Mouse (Mus musculus): Measurements from ENCODE around the gene BC028528.
A peak's percentile ranks its signal among the peaks of the same experiment; 100 is the strongest.
"Not testable (repeated sequence)": the region's sequence is repeated elsewhere in the genome, so short reads cannot be mapped to it uniquely, and the experiment has no call there.

The BC028528 gene

DNA sequence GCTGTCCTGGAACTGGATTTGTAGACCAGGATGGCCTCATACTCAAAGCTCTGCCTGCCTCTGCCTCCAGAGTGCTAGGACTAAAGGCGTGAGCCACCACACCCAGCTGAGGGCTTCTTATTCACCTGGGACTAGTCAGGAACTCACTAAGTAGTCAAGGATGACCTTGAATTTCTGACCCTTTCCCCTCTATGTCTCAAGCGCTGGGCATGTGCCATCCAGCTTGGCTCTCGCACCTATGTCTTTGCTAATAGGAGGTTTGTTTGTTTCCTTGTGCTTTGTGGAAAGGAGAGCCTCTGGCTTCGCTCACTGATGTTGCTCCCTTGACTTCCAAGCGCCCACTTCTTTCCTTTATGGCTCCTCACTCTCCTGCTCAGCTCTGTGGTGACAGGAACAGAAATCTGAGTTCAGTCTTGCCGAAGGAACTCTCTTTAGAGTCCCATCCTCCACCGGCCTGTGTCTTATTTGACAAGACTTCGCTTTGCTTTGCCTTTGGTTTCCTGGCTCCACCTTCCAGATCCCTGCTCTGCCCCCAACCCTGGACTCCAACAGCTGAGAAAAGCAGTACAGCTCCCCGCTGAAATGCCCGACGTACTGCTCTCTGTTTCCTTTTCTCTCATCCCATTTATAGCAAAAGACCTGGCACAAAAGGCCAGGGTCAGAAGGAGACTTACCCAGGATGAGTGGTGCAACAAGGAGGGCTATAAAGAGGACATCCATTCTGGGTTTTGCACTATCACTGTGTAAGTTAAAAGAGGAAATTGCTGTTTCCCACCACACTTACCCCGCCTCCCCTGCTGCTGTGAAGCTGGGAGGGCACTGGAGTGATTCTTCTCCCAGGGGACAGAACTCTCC is at the start of gene BC028528:
BC028528 (minus strand) TSS at position 795 of the 855 bp plus-strand sequence.
- DNase-seq: no peak

DNA sequence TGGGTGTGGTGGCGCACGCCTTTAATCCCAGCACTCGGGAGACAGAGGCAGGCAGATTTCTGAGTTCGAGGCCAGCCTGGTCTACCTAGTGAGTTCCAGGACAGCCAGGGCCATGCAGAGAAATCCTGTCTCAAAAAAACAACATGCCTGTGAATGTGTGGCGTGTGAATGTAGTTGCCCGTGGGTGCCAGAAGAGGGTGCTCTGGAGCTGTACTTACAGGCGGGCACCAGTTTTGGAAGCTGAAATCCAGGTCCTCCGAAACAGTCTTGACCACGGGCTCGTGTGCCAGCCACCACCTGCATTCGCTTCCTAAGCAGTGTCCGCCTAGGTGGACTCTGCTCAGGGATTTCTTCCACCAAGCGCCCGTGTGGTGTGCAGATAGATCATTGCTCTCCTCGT is 47.0 kb upstream of the BC028528 start:
- DNase-seq: peak; percentile 11

DNA sequence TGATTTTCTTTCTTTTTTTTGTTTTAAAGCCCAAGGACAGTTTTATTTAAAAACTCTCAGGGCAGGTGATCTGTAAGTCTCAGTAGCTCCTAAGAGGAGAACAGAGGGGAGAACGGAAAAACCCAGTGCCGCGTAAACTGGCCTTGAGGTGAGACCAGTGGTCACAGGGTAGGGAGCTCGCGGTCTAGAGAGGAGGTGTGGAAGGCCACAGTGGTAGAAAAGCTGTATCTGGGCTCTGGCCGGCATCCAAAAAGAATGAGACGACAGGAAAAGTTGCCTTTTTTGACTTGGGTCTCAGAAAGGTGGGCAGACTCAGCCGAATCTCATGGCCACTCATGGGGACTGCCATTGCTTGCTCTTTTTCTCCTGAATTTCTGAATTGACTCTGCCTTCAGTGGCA is 46.4 kb upstream of the BC028528 start:
- no peak for DNase-seq

DNA sequence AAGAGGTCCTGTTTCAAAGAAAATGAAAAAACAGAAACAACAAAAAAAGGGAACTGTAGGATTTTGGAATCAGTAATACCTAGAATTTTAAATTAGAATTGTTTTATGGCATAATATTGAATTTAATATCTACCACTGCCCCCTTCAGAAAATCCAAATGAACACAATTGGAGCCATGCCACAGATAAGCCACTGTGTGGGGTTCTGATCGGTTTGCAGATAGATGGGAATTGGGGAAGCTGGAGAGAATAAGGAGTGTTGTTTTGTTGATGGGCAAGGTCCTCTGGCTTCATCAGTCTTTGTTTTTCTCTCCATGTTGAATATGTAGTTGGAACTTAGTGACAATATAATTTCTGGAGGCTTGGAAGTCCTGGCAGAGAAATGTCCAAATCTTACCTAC is 42.6 kb upstream of the BC028528 start:
- no peak for DNase-seq

DNA sequence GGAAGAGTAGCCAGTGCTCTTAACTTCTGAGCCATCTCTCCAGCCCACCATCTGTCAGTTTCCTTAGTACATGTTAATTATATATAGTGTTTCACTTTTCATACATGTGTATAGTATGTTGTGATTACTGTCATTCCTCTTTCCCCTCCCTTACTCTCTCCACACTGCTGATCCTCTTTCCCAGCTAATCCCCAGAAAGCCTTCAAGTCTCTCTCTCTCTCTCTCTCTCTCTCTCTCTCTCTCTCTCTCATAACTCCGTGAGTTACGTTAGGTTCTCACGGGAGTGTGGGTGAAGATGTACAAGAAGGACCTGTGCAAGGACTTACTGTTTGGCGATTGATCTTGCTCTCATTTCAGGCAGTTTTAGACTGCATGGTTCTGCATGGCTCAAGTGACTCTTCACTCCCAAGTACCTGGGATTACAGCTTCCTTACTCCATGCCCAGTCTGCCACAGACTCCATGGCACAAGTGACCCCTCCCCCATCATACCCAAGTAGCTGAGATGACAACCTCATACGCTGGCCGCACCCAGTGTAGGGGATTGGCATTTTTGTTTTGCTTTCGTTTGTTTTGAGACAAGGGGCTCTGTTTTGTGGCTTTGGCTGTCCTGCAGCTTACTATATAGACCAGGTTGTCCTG is 41.4 kb upstream of the BC028528 start:
- DNase-seq: no peak

DNA sequence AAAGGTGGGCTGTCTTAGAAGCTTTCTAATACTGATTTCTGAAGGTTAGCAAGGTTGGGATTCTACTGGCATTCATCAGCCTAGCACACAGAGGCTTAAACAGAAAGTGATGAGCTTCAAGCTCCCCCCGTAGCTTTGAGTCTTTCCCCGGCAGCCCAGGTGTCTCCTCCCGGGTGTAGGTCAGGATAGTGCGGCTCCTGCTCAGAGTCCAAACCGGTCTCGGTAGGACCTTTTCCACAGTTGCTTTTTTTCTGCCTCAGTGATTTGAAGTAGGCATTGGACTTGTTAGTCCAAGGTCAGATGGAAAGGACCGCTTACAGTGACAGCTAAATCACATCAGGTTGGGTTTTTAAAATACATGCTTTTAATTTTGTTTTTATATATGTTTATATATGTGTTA is 40.8 kb upstream of the BC028528 start:
- no peak for DNase-seq

DNA sequence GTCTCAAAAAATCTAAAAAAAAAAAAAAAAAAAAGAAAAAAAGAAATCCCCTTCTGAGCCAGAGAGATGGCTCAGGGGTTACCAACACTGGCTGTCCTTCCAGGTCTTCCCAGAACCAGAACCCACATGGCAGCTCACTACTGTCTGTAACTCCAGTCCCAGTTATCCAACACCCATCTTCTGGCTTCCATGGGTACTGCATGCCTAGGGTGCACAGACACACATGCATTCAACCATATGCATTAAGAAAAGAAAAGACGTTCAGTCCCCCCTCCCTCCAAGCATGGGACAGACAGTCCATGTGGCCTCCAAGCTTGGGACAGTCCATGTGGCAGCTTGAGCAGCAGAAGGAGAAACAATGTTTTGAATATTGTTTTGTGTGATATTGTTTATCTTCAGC is 40.4 kb upstream of the BC028528 start:
- no peak for DNase-seq

DNA sequence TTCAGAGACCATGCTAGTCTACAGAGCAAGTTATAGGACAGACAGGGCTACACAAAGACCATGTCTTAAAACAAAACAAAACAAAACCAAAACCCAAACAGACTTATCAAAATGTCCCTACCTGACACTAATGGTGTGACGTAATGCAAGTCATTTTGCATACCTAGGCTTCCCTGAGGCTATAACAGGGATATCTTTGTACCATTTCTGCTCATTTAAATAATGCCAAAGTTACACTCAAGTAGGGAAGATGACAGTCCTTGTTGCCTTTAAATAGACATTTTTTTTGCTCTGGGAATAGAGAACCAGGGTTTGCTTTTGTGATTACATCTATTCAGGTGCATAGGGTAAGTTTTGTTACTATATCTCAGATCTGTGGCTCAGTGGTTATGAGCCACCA is 39.7 kb upstream of the BC028528 start:
- no peak for DNase-seq

DNA sequence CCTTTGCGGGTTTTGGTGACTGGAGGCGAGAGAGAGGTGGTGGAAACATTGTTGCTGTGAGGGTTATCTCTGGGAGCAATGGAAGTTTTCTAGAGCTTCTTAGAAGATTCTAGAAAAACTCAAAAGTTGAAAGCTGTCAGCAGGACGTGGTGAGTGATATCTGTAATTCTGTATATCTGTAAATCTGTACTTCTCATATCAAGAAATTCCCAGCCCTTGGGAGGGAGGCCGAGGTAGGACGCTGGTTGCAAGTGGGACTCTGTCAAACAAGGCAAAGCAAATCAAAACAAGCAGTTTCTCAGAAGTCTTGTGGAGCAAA is 38.6 kb upstream of the BC028528 start:
- no peak for DNase-seq

DNA sequence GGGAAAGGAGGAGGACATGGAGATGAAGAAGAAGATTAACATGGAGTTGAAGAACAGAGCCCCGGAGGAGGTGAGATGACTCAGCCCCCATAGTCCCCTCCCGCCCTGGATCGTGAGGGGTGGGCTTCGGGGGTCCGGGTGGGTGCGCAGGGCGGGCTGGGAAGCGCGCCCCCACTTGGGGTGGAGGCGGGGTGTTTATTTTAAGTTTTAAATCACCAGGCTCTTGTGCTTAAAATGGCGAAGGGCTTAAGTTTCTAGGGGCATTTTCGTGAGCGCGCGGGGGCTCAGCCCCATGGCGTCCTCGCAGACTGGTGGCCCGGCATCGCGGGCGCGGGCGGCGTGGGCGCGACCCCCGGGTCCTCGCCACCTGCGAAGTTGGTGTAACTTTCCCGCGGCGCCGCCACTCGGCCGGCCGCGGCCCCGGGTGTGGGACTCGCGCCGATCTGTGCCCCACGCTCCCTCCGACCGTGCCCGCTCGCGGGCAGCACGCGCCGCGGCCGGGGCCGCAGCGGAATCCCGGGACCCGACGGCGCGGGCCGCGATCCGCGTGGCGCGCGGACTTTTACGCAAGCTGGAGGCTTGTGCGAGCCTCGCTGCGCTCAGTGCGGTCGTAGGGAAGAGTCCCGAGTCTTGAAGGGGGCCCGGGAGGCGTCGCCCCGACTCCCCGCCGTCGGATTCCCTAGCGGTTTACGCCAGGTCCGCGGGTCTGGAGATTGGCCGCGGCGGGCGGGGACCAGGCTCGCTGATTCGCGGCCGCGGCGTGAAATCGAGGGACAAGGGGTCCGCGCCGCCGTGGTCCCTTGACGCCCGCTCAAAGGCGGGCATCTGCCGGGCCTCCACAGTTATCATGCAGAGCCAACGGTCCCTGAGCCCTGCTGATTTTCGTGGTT is 38.0 kb upstream of the BC028528 start:
- peak; percentile 31 for DNase-seq

DNA sequence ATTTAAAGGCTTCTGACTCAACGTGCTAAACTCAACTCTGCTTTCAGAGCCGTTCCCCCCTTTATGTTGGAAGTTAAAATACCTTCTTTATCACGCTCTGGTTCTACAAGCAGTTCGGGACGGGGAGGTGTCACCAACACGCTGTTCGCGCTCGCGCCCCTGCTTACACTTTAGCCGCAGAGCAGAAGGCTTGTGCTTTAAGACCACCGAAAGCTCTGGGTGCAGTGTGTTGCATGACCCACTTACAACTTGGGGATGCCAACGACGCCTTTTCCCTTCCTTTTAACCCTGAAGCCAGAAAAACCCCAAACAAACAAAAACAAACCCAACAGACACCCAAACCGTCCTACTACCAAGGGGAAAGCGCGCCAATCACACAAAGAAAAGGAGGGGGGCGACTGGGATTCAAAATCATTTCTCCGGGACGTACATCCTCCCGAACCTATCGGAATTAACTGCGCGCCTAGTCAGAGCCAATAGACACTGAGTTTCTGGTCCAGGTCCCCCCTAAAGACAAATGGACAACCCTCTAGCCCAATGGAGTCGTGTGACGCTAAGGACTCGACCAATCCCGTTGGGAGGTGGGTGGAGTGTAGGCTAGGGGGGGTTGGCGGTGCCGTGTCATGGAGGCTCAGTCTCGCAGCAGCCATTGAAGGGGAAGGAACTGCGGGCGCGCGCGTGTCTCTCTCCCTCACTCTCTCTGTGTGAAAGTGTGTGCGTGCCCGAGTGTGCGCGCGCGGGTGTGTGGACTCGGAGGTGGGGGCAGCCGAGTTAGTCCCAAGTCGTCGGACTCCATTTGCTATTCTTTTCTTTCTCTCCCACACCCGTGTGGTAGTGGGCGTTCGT is 37.1 kb upstream of the BC028528 start, which contains the start of gene Anp32e:
Anp32e (plus strand) TSS at position 589 of the 846 bp plus-strand sequence.
- DNase-seq: peak; percentile 91

DNA sequence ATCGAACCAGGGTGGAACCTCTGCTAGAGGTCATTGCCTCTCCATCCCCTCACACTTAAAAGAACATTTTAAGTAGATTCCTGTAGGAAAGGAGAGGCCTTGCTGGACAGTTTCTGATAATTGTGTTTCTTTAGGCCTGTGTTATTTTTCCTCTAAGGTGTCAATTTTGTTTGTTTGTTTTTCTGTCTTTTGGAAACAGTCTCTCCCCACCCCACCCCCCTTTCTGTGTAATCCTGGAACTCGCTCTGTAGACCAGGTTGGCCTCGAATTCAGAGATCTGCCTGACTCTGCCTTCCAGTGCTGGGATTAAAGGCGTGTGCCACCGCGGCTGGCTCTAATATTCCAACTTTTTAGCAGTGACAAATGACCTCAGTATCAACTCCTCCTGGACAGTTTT is 36.5 kb upstream of the BC028528 start:
- no peak for DNase-seq

DNA sequence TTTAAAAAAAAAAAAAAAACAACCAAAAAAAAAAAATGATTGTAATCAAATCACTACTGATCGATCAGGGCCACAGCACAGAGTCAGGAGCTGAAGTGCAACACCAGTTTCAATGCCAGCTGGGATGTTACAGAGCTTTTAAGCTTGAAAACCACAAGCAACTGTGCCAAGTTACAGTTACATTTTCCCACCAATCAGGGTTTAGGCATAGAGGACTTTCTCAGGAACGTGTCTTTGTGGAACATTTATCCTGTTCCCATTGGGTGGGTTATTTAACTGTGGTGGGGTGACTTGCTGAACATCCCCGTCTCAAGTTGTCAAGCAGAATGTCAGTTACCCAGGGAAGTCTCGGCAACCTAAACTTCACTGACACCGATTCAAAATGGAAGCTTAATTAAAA is 33.3 kb upstream of the BC028528 start:
- DNase-seq: no peak

DNA sequence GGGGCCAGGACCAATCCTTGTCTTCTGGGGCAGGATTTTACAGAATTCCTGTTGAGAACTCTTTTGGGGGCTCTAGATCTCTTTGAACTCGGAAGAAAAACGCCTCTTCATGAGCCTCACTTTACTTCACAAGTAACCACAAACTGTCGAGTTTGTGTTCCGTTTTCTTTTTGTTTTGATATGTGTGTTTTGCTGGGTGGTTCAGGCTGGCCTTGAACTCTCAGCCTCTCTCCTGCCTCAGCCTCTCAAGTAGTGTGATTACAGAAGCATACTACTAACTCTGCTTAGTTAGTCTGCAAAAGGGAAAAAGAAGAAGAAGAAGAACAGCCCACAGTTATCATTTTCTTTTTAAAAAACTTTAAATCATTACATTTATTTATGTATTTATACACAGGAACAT is 32.4 kb upstream of the BC028528 start:
- no peak for DNase-seq

DNA sequence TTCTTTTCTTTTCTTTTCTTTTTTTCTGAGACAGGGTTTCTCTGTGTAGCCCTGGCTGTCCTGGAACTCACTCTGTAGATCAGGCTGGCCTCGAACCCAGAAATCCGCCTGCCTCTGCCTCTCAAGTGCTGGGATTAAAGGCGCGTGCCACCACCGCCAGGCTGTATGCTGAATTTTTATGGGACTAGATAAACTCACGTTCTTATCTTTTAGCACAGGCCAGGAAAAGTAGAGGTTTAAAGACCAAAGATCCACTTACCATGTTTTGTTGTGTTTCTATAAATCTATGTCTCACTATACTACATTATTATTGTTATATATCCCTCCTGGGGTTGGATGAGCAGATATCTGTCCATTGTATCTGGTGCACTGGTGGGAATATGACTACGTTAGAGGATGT is 31.6 kb upstream of the BC028528 start:
- DNase-seq: not testable (repeated sequence)

DNA sequence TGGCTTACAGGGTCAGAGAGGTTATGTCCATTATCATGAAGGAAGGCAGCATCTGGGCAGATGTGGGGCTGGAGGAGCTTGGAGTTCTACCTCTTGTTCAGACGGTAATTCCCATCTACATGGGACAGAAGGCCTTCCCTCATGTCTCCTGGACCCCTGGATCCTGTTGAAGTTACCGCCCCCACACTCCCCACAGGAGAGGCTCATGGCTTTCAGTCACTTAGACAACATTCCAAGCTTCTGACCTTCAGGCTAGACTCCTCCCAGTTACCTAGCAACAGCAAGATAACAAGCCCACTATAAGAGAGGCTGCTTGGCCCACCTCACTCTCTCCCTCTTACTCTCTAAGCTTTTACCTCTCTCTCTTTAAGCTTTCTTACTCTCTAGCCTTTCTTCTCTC is 28.7 kb upstream of the BC028528 start:
- not testable (repeated sequence) for DNase-seq

DNA sequence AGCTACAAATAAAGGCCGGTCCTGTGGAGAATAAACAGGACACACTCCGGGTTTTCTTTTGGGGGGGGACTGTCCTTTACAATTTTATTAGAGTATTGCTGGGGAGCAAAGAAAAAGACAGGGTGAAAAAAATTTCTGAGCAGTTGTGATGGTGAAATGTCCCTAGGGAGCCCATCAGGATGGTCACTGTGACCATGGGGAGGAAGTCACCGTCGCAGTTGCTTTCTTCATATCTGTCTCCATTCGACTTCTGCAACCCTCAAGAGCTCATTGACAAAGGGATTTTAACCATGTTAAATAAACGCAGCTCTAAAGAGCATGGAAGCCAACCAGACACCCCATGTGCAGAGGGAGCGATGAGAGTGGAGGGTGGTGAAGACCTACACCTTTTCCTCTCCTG is 25.0 kb upstream of the BC028528 start:
- DNase-seq: no peak

DNA sequence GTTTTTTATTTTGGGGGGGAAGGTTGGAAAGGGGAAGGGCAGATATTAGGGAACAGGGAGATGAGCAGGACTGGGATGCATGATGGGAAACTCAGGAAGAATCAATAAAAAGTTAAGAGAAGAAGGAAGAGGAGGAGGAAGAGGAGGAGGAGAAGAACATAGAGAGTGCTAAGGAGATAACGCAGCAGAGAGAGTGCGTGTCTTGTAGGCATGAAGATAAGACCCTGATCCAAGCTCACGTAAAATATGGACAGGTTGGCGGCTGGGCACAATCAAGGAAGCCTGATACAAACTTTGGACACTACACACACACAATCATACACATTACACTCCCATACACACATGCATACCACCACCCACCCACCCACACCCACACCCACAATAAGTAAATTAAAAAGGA is 22.9 kb upstream of the BC028528 start:
- no peak for DNase-seq

DNA sequence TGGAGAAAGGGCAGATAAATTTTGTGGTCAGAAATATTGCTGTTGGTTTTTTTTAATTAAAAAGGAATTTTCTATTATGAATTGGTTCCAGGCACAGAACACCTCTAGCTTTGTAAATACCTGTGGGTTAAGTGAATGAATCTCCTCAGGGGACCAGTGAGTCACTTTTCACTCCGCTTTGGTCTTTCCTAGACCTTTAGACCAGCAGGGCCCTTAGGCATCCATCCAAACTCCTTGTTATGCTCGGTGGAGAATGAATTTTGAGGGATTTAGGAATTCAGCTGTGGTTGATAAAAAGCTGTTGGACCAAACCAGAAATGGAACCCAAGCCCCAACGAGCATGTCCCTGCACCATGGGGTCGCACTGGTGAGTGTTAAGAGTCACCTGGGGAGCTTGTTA is 15.8 kb upstream of the BC028528 start:
- no peak for DNase-seq

DNA sequence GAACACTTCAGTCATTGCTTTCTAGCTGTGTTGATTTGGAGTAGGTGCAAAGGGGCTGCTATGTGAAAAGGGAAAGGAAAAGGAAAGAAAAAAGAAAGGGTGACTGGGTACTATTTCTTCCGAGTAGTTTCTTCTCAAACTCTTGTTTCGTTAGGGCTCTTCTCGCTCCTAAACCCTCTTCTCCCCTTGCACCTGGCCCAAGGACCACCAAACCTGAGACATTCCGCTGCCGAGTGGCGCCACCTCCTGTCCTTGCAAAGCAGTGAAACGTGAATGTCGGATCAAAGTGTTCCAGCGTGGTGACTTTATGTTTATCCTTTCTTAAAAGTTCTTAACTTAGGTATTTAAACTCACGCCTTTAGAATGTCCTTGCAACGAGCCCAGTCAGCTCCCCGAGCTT is 15.1 kb upstream of the BC028528 start:
- DNase-seq: peak; percentile 58

DNA sequence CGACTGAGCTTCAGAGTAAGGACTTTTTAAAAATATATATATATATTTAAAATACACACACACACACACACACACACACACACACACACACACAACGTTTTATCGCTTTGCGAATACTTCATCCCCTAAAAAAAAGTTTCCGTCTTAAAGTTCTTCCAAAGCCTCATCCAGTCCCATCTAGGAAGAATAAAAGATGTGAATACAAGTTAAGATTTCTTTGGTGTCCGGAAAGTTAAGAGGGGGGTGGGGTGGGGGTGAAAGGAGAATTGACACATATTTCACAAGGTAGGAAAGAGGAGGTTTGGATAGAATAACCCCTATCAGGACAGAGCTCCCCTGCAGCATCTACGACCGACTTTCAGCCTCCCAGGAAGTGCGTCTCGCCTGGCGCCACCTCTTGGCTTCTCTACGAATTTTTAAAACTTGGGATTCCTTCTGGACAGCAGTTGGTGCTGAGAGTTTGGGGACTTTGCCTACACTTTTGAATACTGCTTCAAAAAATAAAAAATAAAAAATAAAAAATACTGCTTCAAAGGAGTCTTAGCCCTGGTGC is 14.2 kb upstream of the BC028528 start:
- DNase-seq: peak; percentile 58

All from right cerebral cortex, postnatal 4 days (tissue).